Mouse (Mus musculus) mature B cell (primary cell): ENCODE data around the gene Map4k2.
"Not testable (repeated sequence)": the region's sequence is repeated elsewhere in the genome, so short reads cannot be mapped to it uniquely, and the experiment has no call there.

ENCODE experiments used
- in situ Hi-C: fragments of 300-500 bp; cut with MboI; formaldehyde crosslinking; loops from 2 replicates; pipeline ENCODE4 v1.14.3; 2019

The Map4k2 gene

GRCm38 (mm10) chr19:6340524-6341452, at the start of gene Map4k2:
TSS of gene Map4k2 (plus strand) at chr19:6341135.
- in situ Hi-C loops, result no loop called here

DNA sequence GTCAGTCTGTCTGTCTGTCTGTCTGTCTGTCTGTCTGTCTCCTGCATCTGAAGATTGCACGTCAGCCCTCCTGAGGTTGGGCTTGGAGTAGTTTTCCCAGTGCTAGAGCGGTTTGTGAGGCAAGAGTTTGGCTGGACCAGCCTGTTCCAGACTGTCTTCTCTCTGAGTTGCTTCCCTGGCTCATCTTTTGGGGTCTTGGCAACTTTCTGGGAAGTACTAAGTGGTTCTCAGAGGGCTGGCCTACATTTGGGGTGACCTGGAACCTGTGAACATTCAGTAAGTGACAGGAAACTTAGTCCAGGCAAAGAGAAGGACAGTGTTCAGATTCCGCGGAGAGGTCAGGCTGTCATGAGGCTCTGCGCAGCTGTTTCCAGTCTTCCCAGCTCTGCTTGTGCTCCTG, 48.7 kb upstream of the Map4k2 start:
- in situ Hi-C loops, result no loop called here

- in situ Hi-C loops, result no loop called here
Measured at GRCm38 (mm10) chr19:6294301-6294700, 46.6 kb upstream of the Map4k2 start.

GRCm38 (mm10) chr19:6296551-6297210, 44.3 kb upstream of the Map4k2 start:
- in situ Hi-C loops, result no loop called here

DNA sequence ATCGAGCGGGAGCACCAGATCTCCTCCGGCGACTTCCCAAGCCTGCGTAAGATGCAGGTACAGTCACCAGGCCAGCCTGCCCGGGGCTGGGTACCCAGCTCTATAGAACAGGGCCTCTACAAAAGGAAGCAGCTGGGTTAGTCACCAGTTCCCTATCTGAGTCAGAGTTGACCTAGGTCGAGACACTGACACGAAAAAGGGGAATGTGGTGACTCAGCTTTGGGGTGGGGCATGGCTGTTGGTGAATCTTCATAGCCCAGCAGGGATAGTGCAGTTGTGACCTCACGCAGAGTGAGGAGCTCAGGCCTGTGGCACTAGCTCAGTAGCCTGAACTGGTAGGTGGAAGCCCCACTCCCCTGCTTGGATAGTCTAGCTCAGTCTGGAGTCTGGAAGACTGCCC, 43.3 kb upstream of the Map4k2 start:
- in situ Hi-C loops, result no loop called here

GRCm38 (mm10) chr19:6299003-6299402, 41.9 kb upstream of the Map4k2 start:
- in situ Hi-C loops, result no loop called here

GRCm38 (mm10) chr19:6299450-6300267, 41.3 kb upstream of the Map4k2 start:
- in situ Hi-C loops, result no loop called here

- in situ Hi-C loops, result no loop called here
Measured at GRCm38 (mm10) chr19:6300402-6300841, 40.5 kb upstream of the Map4k2 start.

DNA sequence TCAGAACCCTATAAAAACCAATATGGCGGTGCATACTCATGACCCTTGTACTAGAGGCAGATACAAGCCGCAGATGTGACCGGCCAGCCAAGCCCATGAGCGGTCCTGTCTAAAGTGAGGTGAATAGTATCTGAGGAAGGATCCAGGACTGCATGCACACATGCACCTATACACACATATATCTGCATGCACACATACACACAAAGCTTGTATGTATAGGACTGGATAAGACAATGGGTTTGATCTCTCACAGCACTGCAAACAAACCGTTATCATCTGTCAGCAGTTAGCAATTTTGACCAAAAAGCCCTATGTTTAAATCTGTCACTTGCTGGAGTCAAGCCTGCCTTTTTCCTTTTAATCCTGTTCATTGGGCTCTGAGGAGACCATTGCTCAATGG, 38.8 kb upstream of the Map4k2 start:
- in situ Hi-C loops, result no loop called here

GRCm38 (mm10) chr19:6302522-6302921, 38.4 kb upstream of the Map4k2 start:
- in situ Hi-C loops, result no loop called here

- in situ Hi-C loops, result no loop called here
Measured at GRCm38 (mm10) chr19:6303831-6304230, 37.1 kb upstream of the Map4k2 start.

DNA sequence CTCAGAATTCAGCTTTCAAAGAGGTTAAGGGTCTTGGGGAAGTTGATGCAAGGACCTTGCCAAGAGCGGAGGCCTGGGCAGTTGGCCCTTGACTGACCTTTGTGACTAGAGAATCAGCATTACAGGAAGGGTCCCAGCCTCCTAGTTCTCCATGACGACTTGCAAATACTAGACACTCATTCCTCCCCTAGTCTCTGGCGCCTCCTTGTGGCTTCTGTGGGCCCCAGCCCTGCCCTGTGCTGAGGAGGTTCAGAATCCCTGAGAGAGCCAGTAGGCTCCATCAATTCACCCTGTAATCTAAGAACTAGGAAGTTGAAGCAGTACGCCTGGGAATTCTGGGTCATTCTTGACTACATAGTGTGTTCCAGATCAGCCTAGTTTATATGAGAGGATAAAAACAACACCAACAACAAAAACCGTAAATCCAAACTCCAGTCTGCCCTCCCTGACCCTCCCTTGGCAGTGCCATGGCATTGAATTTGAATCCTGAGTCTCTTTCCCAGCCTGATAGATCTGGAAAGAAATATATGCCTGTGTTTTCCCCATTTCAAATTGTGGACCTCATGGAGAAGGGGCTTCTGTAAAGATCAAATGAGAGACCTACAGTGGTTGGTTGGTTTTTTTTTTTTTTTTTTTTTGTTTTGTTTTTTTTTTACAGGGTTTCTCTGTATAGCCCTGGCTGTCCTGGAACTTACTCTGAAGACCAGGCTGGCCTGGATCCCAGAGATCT, 36.0 kb upstream of the Map4k2 start:
- in situ Hi-C loops, result loop anchor here (5.0 kb wide), 1 partner anchor 33 kb away; no protein-coding TSS in a partner anchor

DNA sequence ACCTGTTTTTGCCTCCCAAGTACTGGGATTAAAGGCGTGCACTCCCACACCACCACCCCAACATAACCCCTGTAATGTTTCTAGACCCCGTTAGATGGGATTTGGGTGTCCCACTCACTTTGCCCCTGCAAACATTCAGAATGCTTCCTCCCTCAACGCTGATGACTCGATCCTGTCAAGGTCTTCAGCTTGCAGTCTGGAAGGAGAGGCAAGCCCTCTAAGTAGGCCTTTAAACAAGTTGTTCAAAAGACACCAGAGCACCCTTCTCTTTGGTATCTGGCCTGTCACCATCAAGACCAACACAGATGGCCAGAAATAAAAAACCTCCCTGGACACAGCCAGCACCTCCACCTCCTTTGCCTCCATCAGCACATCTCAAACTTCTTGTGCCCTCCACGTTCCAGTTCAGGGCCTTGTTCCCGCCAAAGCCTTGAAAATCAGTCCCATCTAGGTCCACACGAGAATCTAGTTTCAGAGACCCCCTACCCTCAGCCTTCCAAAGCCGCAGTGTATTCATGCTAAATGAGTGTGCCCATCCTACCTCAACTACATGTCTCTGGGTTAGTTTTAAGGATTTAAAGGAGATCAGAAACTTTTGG, 35.3 kb upstream of the Map4k2 start:
- in situ Hi-C loops, result loop anchor here (5.0 kb wide), 1 partner anchor 33 kb away; no protein-coding TSS in a partner anchor

- in situ Hi-C loops, result loop anchor here (5.0 kb wide), 1 partner anchor 34 kb away; no protein-coding TSS in a partner anchor
Measured at GRCm38 (mm10) chr19:6306137-6306551, 34.8 kb upstream of the Map4k2 start, which contains the start of gene Cdc42bpg. TSS of gene Cdc42bpg (plus strand) at chr19:6306456.

GRCm38 (mm10) chr19:6306586-6306985, 34.3 kb upstream of the Map4k2 start:
- in situ Hi-C loops, result loop anchor here (5.0 kb wide), 1 partner anchor 34 kb away; no protein-coding TSS in a partner anchor

DNA sequence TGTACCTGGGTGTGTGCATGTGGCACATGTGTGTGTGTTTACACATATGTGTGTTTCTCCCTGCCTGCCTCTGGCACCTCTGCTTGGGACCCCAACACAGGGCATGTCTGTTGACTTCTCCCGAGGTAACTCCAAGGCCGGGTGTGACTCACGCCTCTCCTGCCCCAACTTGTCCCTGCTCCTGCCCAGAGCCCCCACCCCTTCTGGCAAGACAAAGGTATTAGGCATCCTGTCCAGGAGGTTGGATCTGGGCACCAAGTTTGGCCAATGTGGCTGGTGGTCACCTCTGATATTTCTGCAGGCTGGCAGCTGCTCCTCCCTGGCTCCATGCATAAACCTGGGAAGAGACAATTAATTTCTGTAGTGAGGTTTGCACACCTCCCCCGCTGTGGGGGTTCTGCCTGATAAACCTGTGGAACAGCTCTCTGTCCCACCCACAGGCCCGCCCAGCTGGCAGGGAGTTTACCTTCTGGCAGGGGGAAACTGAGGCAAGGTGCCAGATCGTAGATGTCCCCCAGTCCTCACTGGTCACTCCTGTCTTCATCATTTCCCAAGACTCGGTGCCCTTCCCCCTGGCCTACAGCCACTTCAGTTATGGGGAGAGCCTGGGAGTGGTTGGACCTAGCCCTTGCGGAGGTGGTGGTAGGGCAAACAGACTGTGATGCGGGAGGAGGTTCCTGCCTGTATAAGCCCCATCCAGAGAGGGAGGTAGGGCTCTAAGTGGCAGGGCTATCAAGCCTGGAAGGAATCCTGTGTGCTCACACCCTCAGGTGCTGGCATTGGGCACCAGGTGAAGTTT, 33.0 kb upstream of the Map4k2 start:
- in situ Hi-C loops, result loop anchor here (5.0 kb wide), 1 partner anchor 36 kb away; no protein-coding TSS in a partner anchor

GRCm38 (mm10) chr19:6310181-6310580, 30.8 kb upstream of the Map4k2 start:
- in situ Hi-C loops, result no loop called here

DNA sequence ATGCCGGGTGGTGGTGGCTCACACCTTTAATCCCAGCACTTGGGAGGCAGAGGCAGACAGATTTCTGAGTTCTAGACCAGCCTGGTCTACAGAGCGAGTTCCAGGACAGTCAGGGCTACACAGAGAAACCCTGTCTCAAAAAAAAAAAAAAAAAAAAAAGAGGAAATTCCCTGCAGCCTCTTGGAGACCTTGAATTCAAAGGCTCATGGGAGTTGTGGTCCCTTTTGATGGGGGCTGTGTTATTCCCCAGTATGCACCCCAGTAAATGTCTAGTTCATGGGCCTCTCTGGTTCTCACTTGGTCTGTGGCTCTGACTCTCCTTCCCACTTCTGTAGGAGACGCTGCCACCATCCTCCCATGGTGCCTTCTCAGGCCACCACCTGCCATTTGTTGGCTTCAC, 29.2 kb upstream of the Map4k2 start:
- in situ Hi-C loops, result not testable (repeated sequence)

GRCm38 (mm10) chr19:6313796-6314195, 27.1 kb upstream of the Map4k2 start:
- in situ Hi-C loops, result no loop called here

- in situ Hi-C loops, result no loop called here
Measured at GRCm38 (mm10) chr19:6314513-6314912, 26.4 kb upstream of the Map4k2 start.
